Mouse (Mus musculus) small intestine, adult 2 months (tissue): ENCODE measurements around the gene Tet1.

ENCODE experiments used
- CTCF ChIP-seq: fragments of 200-500 bp; IDR thresholded peaks from 2 replicates; pipeline ENCODE4 v1.5.1; 2012; ENCODE audit warnings: low read depth, mild to moderate bottlenecking, control low read depth, inconsistent platforms, low read length, moderate library complexity, mixed read lengths; ENCODE audit not compliant: insufficient replicate concordance, insufficient read length; ENCODE audit errors: extremely low read depth
- POLR2A ChIP-seq: fragments of 200-500 bp; IDR thresholded peaks from 2 replicates; pipeline ENCODE4 v1.6.1; 2012; ENCODE audit warnings: low read depth, mild to moderate bottlenecking, control low read depth, inconsistent platforms, low read length, moderate library complexity

DNA sequence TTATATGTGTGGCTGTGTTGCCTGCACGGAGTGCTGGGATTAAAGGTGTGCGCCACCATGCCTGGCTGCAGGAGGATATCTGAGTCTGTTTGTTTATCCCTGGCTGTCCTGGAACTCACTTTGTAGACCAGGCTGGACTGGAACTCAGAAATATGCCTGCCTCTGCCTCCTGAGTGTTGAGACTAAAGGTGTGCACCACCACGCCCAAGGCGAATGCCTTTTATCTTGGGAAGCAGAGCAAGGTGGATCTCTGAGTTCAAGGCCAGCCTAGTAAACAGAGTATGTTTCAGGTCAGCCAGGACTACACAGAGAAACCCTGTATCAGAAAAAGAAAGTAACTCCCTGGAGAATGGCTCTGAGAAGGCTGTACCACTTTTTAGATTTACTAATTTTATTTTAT is 8.7 kb downstream of the Tet1 start:
- TF ChIP-seq POLR2A (no peak), CTCF (no peak)
